Mouse (Mus musculus) small intestine, adult 2 months (tissue): ENCODE results near the gene Sebox.

Experiments used
- CTCF ChIP-seq: fragments of 200-500 bp; IDR thresholded peaks from 2 replicates; pipeline ENCODE4 v1.5.1; 2012; ENCODE audit warnings: low read depth, mild to moderate bottlenecking, control low read depth, inconsistent platforms, low read length, moderate library complexity, mixed read lengths; ENCODE audit not compliant: insufficient replicate concordance, insufficient read length; ENCODE audit errors: extremely low read depth
- POLR2A ChIP-seq: fragments of 200-500 bp; IDR thresholded peaks from 2 replicates; pipeline ENCODE4 v1.6.1; 2012; ENCODE audit warnings: low read depth, mild to moderate bottlenecking, control low read depth, inconsistent platforms, low read length, moderate library complexity

DNA sequence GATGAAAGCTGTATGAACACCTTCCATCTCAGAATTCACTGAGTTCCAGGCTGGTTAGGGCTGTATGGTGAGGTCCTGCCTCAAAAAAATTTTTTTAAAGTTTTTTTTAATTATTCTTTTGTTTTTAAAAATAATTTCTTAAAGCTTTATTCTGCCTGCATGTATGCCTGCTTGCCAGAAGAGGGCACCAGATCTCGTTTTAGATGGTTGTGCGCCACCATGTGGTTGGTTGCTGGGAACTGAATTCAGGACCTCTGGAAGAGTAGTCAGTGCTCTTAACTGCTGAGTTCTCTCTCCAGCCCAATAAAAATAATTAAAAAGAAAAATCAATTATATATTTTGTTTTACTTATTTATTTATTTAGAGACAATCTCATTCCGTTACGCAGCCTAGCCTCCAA lies 49.6 kb upstream of the Sebox start:
- TF ChIP-seq POLR2A (no peak), CTCF (peak; percentile 93; the same call in 1 of the 2 replicates)
